Mouse (Mus musculus): ENCODE measurements around the gene Aoc1.

GRCm38 (mm10) chr6:48909229-48909628, 36.5 kb downstream of the Aoc1 start:
- no peak for TF ChIP-seq POLR2A (IDR thresholded peaks at IDR 0.05; ENCODE audit: low read depth, low read length)
- no peak for TF ChIP-seq CTCF (IDR thresholded peaks at IDR 0.05; ENCODE audit: extremely low read depth, insufficient read length, insufficient replicate concordance, low read depth, low read length)
